Mouse (Mus musculus) bone marrow, adult 2 months (tissue): ENCODE measurements at regions not wholly inside any gene's neighbourhood (a gene's known extent, or its start where the extent isn't known, plus 50 kb on each side); places are given as distances from the start of the nearest gene placed in this dataset.

Experiments
- H3K27ac ChIP-seq: fragments of 200-500 bp; 2 replicates; pipeline ENCODE4 v1.5.1; 2012; ENCODE audit warnings: low read depth, mild to moderate bottlenecking, control low read depth, inconsistent platforms, low read length; ENCODE audit not compliant: control insufficient read depth, poor library complexity, insufficient read depth
- H3K4me1 ChIP-seq: fragments of 200-500 bp; 2 replicates; pipeline ENCODE4 v1.6.1; 2011; ENCODE audit warnings: low read length; ENCODE audit not compliant: control insufficient read depth, insufficient read depth
- H3K4me3 ChIP-seq: fragments of 200-500 bp; replicated peaks from 2 replicates; pipeline ENCODE3; 2011; ENCODE audit warnings: mild to moderate bottlenecking, low read depth, low read length, control low read depth; ENCODE audit not compliant: control insufficient read depth
- CTCF ChIP-seq: fragments of 200-500 bp; IDR thresholded peaks from 2 replicates; pipeline ENCODE4 v1.5.1; 2011; ENCODE audit warnings: low read length, control low read depth; ENCODE audit not compliant: control insufficient read depth, insufficient read depth
- POLR2A ChIP-seq: fragments of 200-500 bp; IDR thresholded peaks from 2 replicates; pipeline ENCODE4 v1.6.1; 2011; ENCODE audit warnings: low read depth, mild to moderate bottlenecking, control low read depth, low read length, borderline replicate concordance; ENCODE audit not compliant: control insufficient read depth
- WGBS: fragments of 180-500 bp; shearing (Covaris S2); methylation state at CpG from one replicate; pipeline ENCODE4 v1.1.7; 2018; 5-methylcytosine and 5-hydroxymethylcytosine counted together

DNA sequence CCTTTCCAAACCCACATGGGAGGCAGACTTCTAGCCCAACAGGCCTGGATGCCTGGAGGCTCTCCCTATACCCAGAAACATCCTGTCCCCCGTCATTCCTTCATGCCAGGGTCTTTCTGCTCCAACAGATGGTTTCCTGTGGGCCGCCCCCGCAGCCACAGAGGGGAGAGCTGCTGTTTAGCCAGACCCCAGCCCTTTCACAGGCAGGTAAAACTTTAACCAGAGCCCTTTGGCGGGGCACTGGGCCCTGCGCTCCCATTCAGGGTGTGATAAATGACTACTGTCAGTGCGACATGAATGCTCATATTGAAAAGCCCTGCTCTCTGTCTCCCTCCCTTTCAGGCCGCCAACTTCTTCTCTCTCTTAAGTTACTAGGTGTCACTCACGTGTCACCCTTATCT lies 108.4 kb upstream of the Top1 start:
- WGBS = 61% methylated on average over 8 of the region's 8 CpGs
- no peaks in the 10 kb centered on the region for H3K4me1 ChIP-seq
- H3K27ac ChIP-seq = no peak overlapping the region
- H3K4me3 ChIP-seq = no peak overlapping the region
- TF ChIP-seq CTCF (no peak), POLR2A (no peak)

DNA sequence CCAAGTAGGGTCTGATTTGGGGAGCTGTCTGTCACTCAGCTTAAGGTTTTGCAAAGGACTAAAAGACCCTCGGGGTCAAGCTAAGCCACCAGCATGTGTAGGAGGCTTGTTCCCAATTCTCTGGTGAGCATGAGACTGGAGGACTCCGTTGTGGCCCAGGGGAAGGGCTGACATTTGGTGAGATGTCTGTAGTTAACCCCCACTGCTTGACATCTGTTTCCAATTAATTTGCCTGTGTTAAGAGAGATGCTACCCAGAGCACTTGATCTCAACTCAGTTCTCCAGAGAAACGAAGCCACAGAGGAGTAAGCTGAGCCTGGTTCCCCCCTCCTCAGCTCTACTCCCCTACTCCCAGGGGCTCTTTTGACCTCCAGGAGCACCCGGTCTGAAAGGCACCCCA lies 100.2 kb upstream of the Top1 start:
- 33% methylated on average over 4 of the region's 4 CpGs for WGBS
- no peak overlapping the region for H3K27ac ChIP-seq
- H3K4me3 ChIP-seq = no peak overlapping the region
- H3K4me1 ChIP-seq = no peaks in the 10 kb centered on the region
- TF ChIP-seq POLR2A (no peak), CTCF (no peak)

DNA sequence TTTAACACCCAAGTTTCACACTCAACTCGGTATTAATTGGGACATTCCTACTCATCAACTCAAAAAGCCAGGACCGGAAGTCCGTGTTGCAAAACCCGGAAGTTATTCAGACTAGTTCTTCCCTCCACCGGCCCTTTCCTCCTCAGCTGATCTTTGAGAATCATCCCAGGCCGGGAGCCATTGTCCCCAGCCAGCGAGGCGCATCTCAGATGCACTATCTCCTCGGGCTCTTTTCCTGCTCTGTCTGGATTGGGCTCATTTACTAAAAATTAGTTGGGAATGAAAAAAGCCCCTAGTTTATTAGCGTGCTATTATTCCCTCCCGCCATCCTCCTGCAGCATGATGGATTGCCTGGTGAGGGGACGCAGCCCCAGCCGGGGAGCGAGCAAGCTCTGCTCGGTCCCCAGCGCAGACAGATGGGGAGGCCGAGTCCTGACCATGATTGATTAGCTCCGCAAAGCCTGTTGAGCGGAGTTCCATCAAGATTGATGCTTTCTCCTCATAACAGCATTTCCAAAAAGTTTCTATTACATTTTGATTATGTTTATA lies 93.5 kb upstream of the Top1 start:
- TF ChIP-seq POLR2A = no peak
- Histone ChIP-seq H3K27ac (no peak overlapping the region), H3K4me3 (no peak overlapping the region), H3K4me1 (no peaks in the 10 kb centered on the region)
- WGBS = 81% methylated on average over 19 of the region's 19 CpGs

DNA sequence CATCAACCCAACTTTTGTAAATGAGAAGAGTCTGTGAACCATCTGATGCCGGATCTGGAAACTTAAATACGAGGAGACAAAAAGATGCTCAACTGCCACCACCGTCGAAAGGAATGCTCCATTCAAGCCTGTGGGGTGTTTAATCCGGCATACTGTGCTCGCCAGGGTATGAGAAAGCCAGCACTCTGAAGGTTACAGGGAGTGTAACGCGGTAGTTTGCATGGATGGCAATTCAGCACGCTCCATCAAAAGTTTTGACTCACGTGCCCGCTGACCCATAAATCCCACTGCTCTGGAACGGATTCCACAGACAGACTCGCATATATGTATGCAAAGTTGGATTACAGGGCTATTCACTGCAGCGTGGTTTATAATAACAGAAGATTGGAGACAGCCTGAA lies 84.0 kb upstream of the Top1 start:
- 81% methylated on average over 14 of the region's 14 CpGs for WGBS
- Histone ChIP-seq H3K27ac (no peak overlapping the region), H3K4me1 (no peaks in the 10 kb centered on the region), H3K4me3 (no peak overlapping the region)
- TF ChIP-seq CTCF (no peak), POLR2A (no peak)

DNA sequence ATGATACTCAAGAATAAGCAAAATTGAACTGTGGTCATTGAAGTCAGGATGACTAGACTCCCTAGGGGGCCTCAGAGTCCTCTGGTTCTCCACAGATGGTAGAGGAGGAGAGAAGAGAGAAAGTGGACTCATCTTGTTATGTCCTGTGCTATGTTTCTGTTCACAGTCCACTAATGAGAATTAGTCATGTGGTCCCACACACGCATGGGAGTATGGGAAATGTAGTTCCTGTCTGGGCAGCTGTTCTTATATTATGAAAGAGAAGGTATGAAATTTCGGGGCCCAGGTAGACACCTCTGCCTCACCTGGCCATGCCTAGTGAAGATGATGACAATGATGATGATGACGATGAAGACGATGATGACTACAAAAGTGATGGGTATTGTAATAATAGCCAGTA lies 77.9 kb upstream of the Top1 start:
- Histone ChIP-seq H3K4me3 (no peak overlapping the region), H3K27ac (no peak overlapping the region), H3K4me1 (no peaks in the 10 kb centered on the region)
- WGBS = 81% methylated on average over 4 of the region's 4 CpGs
- TF ChIP-seq CTCF = no peak
- TF ChIP-seq POLR2A = no peak

DNA sequence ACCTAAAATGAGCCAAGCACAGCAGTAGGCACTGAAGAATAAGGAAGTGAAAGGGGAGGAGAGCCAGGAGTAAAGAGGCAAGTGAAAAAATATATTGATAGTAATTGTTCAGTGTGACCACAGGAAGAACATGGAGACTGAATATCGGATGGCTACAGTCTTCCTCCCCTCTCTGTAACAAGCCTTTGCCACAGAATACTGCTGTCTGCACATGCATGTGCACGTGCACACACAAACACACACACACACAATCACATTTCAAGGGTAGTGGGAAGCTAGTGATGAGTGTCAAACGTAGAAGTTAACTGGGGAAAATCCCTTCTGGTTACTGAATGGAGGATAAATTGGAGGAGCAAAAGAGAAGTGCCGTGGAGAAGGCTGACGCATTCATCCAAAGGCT lies 76.2 kb upstream of the Top1 start:
- no peaks in the 10 kb centered on the region for H3K4me1 ChIP-seq
- 56% methylated on average over 5 of the region's 5 CpGs for WGBS
- no peak overlapping the region for H3K4me3 ChIP-seq
- no peak overlapping the region for H3K27ac ChIP-seq
- TF ChIP-seq CTCF = no peak
- TF ChIP-seq POLR2A = no peak

DNA sequence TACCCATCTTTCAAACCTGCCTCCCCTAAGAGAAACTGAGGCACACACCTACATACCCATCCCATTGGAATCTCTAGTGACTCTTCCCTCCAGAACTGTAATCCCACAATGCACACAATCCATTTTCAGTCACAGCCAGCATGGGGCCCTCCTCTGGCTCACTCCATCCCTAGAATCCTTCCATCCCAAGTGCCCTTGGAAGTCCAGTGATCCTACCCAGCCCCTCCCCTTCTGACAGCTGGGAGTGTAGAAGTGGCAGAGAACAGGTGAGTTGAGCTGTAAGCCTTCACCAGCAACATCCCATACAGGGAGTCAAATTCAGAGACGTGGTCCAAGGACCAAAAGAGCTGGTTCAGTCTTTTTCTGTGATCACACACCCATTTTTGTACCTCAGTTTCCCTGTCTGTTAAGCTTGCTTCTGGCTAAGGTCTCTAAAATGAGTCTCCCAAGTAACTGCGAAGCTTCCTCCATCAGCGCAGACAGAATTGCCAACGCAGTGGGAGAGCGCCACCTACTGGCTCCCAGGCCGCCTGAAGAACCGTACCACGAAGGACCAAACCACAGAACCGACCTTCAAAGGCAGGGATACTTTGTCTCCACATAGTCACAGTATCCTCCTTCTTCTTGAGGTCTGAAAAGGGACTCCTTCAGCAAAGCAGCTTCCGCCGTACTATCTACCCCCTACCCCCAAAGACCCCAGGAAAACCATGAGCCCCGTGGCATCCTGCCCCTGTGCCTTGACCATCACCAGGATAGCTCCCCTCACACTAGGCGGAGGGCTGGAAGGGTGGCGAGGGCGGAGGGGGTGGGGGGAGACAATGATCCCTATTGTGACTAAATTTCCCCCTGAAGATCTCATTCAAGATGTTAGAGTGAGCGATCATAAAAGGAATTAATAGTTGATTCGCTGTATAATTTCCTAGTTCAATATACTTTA lies 67.0 kb upstream of the Top1 start:
- H3K4me1 ChIP-seq = no peaks in the 10 kb centered on the region
- H3K4me3 ChIP-seq = no peak overlapping the region
- no peak overlapping the region for H3K27ac ChIP-seq
- 12% methylated on average over 17 of the region's 17 CpGs for WGBS
- peak; percentile 93 for TF ChIP-seq CTCF
- no peak for TF ChIP-seq POLR2A

DNA sequence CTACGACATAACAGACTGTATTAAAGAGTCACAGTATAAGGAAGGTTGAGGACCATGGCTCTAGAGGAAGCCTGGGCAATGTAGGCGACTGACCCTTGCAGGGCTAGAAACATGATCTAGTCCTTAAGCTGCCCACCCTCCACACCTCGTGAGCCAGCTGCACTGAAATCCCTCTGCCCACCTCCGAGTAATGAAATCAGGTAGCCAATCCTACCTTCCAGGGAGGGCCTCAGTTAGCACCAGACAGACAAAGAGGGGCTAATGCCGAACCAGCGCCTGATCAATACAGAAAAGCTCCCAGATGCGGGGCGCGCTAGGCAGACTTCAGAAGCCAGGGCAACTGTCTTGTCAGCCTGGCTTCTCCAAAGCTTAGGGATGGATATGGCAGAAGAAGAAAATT lies 65.4 kb upstream of the Top1 start:
- Histone ChIP-seq H3K4me1 (no peaks in the 10 kb centered on the region), H3K27ac (no peak overlapping the region), H3K4me3 (no peak overlapping the region)
- 23% methylated on average over 9 of the region's 9 CpGs for WGBS
- TF ChIP-seq CTCF (no peak), POLR2A (no peak)
